In the genomic region with DNA sequence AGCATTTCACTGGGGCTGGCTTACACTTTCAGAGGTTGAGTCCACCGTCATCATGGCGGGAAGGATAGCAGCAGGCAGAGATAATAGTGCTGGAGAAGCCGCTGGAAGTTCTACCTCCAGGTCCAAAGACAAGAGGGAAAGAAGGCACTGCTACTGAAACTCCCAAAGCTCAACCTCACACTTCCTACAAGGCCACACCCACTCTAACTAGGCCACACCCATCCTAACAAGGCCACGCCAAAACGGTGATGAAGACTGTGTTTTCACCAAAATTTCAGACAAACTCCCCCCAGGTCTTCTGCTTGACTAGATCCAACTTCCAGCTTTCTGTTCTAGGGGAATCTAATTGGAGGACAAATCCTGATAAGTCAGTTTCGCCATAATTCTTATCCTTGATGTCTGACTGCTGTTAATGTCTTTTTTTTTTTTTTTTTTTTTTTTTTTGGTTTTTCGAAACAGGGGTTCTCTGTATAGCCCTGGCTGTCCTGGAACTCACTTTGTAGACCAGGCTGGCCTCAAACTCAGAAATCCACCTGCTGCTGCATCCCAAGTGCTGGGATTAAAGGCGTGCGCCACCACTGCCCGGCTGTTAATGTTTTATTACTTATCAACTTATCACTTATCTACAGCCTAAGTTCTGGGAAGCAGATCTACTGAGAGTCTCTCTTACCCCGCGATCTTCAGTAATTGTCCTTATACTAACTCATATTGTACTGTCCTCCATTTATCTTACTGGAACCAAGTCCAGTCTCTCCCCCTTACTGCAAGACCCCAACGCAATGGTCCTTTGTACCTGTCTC, we compare ENCODE assay signal across 12 mouse cellular contexts. TPM values are rescaled to one million over a fixed set of nuclear protein-coding genes. Genes with fewer than 3 reads are reported as not detected.
DNase-seq lines count a peak whose midpoint lies in the region; ATAC-seq lines count a peak whose summit lies in the region.
"Had no signal": no experiment of that assay in that cellular context is flagged by ENCODE, and none has a peak within 500 bp of the region (broad histone marks: within the 10 kb centered on the region; RNA-seq: fewer than 3 reads in every experiment).

No protein-coding gene starts in this region.

- intact Hi-C loops in left cerebral cortex, postnatal 10 days (cut with DNase I): no loop called here

- no peaks in the 10 kb centered on the region for H3K27me3 ChIP-seq in liver, embryonic 12.5 days (replicated peaks)

- no peak for ATAC-seq in liver, embryonic 12.5 days

- peak overlapping the region; percentile 97; the same call in 1 of the 2 replicates for H3K4me3 ChIP-seq in liver, embryonic 12.5 days

- peaks cover 33% of the 10 kb centered on the region for H3K4me1 ChIP-seq in liver, embryonic 12.5 days

- peak; percentile 82 for DNase-seq in heart, adult 11 months
- no peak for DNase-seq in heart, adult 8-10 months (ENCODE audit: low spot score)
- peak; percentile 9 for DNase-seq in retina, postnatal 7 days (ENCODE audit: low read depth, low spot score)
- DNase-seq in retina, embryonic 14.5 days (ENCODE audit: low spot score): no peak
- no peak for DNase-seq in left cerebral cortex, postnatal 10 days (ENCODE audit: extremely low spot score in 1 of 2, low spot score in 2 of 2)
- DNase-seq in embryo, embryonic 11 days: no peak
- DNase-seq in ovary, postnatal 36 days (ENCODE audit: low spot score): no peak

- no peaks in the 10 kb centered on the region for H3K9me3 ChIP-seq in liver, embryonic 12.5 days (replicated peaks)

- peaks cover 19% of the 10 kb centered on the region for H3K36me3 ChIP-seq in liver, embryonic 12.5 days

- H3K9ac ChIP-seq in liver, embryonic 12.5 days: no peak overlapping the region

- peak overlapping the region; percentile 94 for H3K4me2 ChIP-seq in liver, embryonic 12.5 days

- 48% methylated on average over 12 of the region's 13 CpGs for WGBS in liver, embryonic 12.5 days (ENCODE audit: insufficient replicate concordance)

- H3K27ac ChIP-seq in liver, embryonic 12.5 days: no peak overlapping the region

RNA-seq across cellular contexts. Expression of a gene that starts 0.7 kb away (rescaled TPM):
- total RNA-seq in heart, adult 8-10 months (2022): 10 to 100 TPM; 17.9 to 21.6 (median 19.2) TPM
- 7.9 and 9.0 TPM in 2 replicates for polyA plus RNA-seq in liver, embryonic 12.5 days (2016; fragmentation: Nextera tagmentation; extraction: Ambion mirVana)
- total RNA-seq in left cerebral cortex, postnatal 10 days (2021): 10 to 100 TPM; 41.9 to 42.0 TPM

RNA-seq across cellular contexts. Expression of a gene that starts 8.8 kb away (rescaled TPM):
- total RNA-seq in heart, adult 8-10 months (2022): 1 to 10 TPM in 1 of 4 experiments, under 1 TPM in 3; 0.44 to 1.2 (median 0.56) TPM
- not detected in 2 replicates for polyA plus RNA-seq in liver, embryonic 12.5 days (2016; fragmentation: Nextera tagmentation; extraction: Ambion mirVana)
- not detected for total RNA-seq in left cerebral cortex, postnatal 10 days (2021)
- total RNA-seq: gastrocnemius, postnatal 25 days; left cerebral cortex, adult 8-10 months had no signal
- polyA plus RNA-seq: brain, embryonic 14.5 days; intestine, embryonic 14.5 days had no signal

RNA-seq across cellular contexts. Expression of a gene that starts 30.5 kb away (rescaled TPM):
- total RNA-seq in heart, adult 8-10 months (2022): 1 to 10 TPM; 1.2 to 8.6 (median 3.8) TPM
- polyA plus RNA-seq in liver, embryonic 12.5 days (2016; fragmentation: Nextera tagmentation; extraction: Ambion mirVana): 0.07 and 0.12 TPM in 2 replicates
- total RNA-seq in left cerebral cortex, postnatal 10 days (2021): 1 to 10 TPM; 1.8 to 2.6 TPM

RNA-seq across cellular contexts. Expression of a gene that starts 37.2 kb away (rescaled TPM):
- 10 to 100 TPM; 12.5 to 19.0 (median 17.0) TPM for total RNA-seq in heart, adult 8-10 months (2022)
- polyA plus RNA-seq in liver, embryonic 12.5 days (2016; fragmentation: Nextera tagmentation; extraction: Ambion mirVana): 1.5 and 1.9 TPM in 2 replicates
- 10 to 100 TPM; 43.7 to 46.3 TPM for total RNA-seq in left cerebral cortex, postnatal 10 days (2021)

Comparison
In these comparisons a context has a peak if more than half of its experiments do, and no peak if none do; other contexts are left out.
1. DNase-seq: peak in heart, adult 11 months (single experiment) and retina, postnatal 7 days (single experiment); none in heart, adult 8-10 months (single experiment), retina, embryonic 14.5 days (single experiment), left cerebral cortex, postnatal 10 days (0 of 2), embryo, embryonic 11 days (single experiment) and ovary, postnatal 36 days (single experiment).